In genomic region chr11:17211258-17212140, GRCm38 (mm10) we compare ENCODE assay signal across 8 mouse cellular contexts. TPM values are rescaled to one million over a fixed set of nuclear protein-coding genes. Genes with fewer than 3 reads are reported as not detected.
DNase-seq lines count a peak whose midpoint lies in the region; ATAC-seq and TF ChIP-seq lines count a peak whose summit lies in the region.

TSS of gene Pno1 (minus strand) at chr11:17211568.

- peak within 1 kb of the TSS; percentile 98 for H3K27ac ChIP-seq in gastrocnemius, adult 2 months
- H3K27ac ChIP-seq in hindbrain, postnatal 0 days = peak within 1 kb of the TSS; percentile 88
- peak within 1 kb of the TSS; percentile 100 for H3K27ac ChIP-seq in left cerebral cortex, adult 2 months

- intact Hi-C loops in gastrocnemius, adult 2 months (cut with DNase I) = loop anchor here (1.0 to 5.0 kb wide), 3 partner anchors 51 to 244 kb away; no protein-coding TSS in a partner anchor
- intact Hi-C loops in left cerebral cortex, adult 2 months (cut with DNase I) = loop anchor here (1.0 to 10.0 kb wide), 3 partner anchors 52 to 707 kb away; partner anchors contain the start of genes Ppp3r1 and Sec61g

- H3K9ac ChIP-seq in hindbrain, postnatal 0 days (replicated peaks; ENCODE audit: low read length) = peak within 1 kb of the TSS; percentile 63

- H3K9me3 ChIP-seq in hindbrain, postnatal 0 days (ENCODE audit: low read length) = no peaks in the 10 kb centered on the region

- peak; percentile 90 for ATAC-seq in common myeloid progenitor, adult 5-6 weeks (replicated peaks; ENCODE audit: low read depth, poor library complexity, severe bottlenecking)
- ATAC-seq in hindbrain, postnatal 0 days = peak; percentile 99
- peak; percentile 89 for ATAC-seq in megakaryocyte, adult 5-6 weeks (ENCODE audit: poor library complexity, severe bottlenecking)

- peak within 1 kb of the TSS; percentile 85 for H3K4me3 ChIP-seq in gastrocnemius, adult 2 months
- peak within 1 kb of the TSS; percentile 75 for H3K4me3 ChIP-seq in hindbrain, postnatal 0 days (ENCODE audit: low read length)
- peak within 1 kb of the TSS; percentile 75 for H3K4me3 ChIP-seq in left cerebral cortex, adult 2 months

- no peak for TF ChIP-seq CTCF in gastrocnemius, adult 2 months (IDR thresholded peaks at IDR 0.05)
- TF ChIP-seq CTCF in hindbrain, postnatal 0 days (IDR thresholded peaks at IDR 0.05; ENCODE audit: low read depth) = no peak
- no peak for TF ChIP-seq CTCF in left cerebral cortex, adult 2 months (IDR thresholded peaks at IDR 0.05)

- DNase-seq in ZHBTc4 (ENCODE audit: low read depth, low spot score) = peak; percentile 98
- peak; percentile 98 for DNase-seq in gastrocnemius, adult 2 months
- DNase-seq in hindbrain, postnatal 0 days (ENCODE audit: low spot score) = peak; percentile 99
- DNase-seq in left cerebral cortex, adult 2 months (ENCODE audit: extremely low spot score in 1 of 2, low spot score in 2 of 2) = peak; percentile 94 to 95
- DNase-seq in right cerebral cortex, adult 2 months (ENCODE audit: low spot score in 2 of 2) = peak; percentile 96 to 97
- DNase-seq in urinary bladder, postnatal 14 days (ENCODE audit: low spot score) = peak; percentile 97

- no peaks in the 10 kb centered on the region for H3K4me1 ChIP-seq in hindbrain, postnatal 0 days (ENCODE audit: insufficient read depth, low read length)

- peak within 1 kb of the TSS; percentile 76 for H3K4me2 ChIP-seq in hindbrain, postnatal 0 days (ENCODE audit: low read depth, low read length)

- H3K36me3 ChIP-seq in hindbrain, postnatal 0 days (ENCODE audit: insufficient read depth, low read length) = peaks cover 13% of the 10 kb centered on the region; the same call in 1 of the 2 replicates

- no peaks in the 10 kb centered on the region for H3K27me3 ChIP-seq in hindbrain, postnatal 0 days (ENCODE audit: insufficient read depth, low read length)

- under 1% methylated on average over 62 of the region's 65 CpGs for WGBS in hindbrain, postnatal 0 days

RNA-seq across cellular contexts. Expression of gene Pno1, which starts in this region (rescaled TPM):
- 129 and 140 TPM in 2 replicates for total RNA-seq in common myeloid progenitor, adult 5-6 weeks (2017)
- 10 to 100 TPM; 47.6 to 55.4 TPM for total RNA-seq in gastrocnemius, adult 2 months (2021)
- 14.8 and 25.0 TPM in 2 replicates for total RNA-seq in hindbrain, postnatal 0 days (2014; rRNA removed)
- 56.4 and 60.9 TPM in 2 replicates for polyA plus RNA-seq in hindbrain, postnatal 0 days (2015; fragmentation: Nextera tagmentation; extraction: Ambion mirVana)
- total RNA-seq in left cerebral cortex, adult 2 months (2021) = 10 to 100 TPM; 23.0 to 25.7 TPM
- total RNA-seq in megakaryocyte, adult 5-6 weeks (2015) = 27.7 and 32.5 TPM in 2 replicates
- 40.7 and 49.6 TPM in 2 replicates for total RNA-seq in megakaryocyte, adult 5-6 weeks (2017)

Comparison
In these comparisons a context has a peak if more than half of its experiments do, and no peak if none do; other contexts are left out.
1. Peak in every context shown above with its lines: DNase-seq, ATAC-seq, H3K4me3 ChIP-seq and H3K27ac ChIP-seq.